Mouse (Mus musculus) bone marrow macrophage, adult 2 months (primary cell): ENCODE results near the gene Klrg2.

Experiments
- CTCF ChIP-seq: IDR thresholded peaks from 2 replicates; pipeline ENCODE4 v1.5.1; 2012; ENCODE audit warnings: low read depth, mild to moderate bottlenecking, low read length, moderate library complexity
- POLR2A ChIP-seq: IDR thresholded peaks from 2 replicates; pipeline ENCODE4 v1.6.1; 2012; ENCODE audit warnings: mild to moderate bottlenecking, low read depth, low read length, borderline replicate concordance

DNA sequence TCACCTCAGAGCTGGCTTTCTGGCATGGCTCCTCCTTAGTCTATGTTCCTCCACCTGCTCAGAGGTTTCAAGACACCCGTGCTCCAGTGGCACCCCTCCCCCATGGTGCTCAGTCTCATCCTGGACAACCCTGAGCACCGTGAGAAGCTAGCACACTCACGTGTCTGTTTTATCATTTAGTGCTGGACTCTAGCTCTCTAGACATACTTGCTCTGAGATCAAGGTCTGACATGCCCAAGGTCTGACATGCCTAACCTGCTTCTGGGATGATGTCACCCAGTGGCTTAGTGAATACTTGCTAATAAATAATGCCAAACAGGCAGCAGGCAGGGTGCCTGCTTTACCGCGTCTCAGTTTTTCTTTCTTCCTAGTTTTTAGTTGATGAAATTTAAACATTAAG is 5.6 kb upstream of the Klrg2 start:
- TF ChIP-seq CTCF (no peak), POLR2A (no peak)
